Mouse (Mus musculus): ENCODE measurements around the gene Tenm4. TPM values are rescaled to one million over a fixed set of nuclear protein-coding genes. Genes with fewer than 3 reads are reported as not detected.

The Tenm4 gene
- total and polyA plus RNA-seq, 3 experiments = 0.03 to 0.26 (median 0.04) TPM

DNA sequence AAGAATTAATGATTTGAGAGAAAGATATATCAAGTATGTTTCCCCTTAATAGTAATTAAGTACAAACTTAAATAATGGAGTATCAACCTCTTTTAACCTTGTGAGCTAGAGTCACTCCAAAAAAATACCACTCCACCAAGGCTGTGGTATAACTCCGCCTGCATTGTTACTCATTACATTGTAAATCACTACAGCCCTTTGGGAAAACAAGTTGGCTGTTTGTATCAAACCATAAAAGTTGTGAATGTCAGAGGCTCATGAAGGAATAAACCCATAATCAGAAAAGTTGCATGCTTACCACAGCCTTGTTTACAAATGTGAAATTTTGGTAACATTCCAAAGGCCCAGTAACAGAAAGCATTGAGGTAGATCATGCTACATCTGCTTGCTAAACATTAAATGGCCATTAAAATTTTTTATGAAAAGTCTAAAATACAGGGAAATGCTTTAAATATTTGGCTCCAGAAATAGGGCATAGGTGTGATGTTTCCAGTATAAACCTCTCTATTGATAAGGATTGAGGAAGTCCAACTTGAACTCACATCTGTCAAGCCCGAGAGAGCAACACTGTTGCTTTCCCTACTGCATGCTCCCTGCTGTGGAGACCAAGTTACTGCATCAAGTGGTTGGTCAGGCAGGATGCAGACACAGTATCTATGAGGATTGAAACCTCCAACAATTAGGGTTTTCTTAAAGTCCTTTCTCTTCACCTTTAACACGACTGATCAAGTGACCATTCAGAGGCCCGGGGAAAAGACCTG lies 582.5 kb downstream of the Tenm4 start:
- Histone ChIP-seq H3K27ac (ENCODE audit: insufficient read depth, low read depth) (no peak overlapping the region), H3K4me3 (replicated peaks in 1 of 3; ENCODE audit: low read depth in 2 of 3, low read length in 2 of 3, poor library complexity in 1 of 3) (no peak overlapping the region), H3K4me2 (ENCODE audit: insufficient read depth, low read depth, poor library complexity, severe bottlenecking) (no peak overlapping the region), H3K9ac (ENCODE audit: insufficient read depth, low read depth) (no peak overlapping the region), H3K79me2 (replicated peaks; ENCODE audit: control insufficient read depth, extremely low read depth, insufficient read depth, poor library complexity, severe bottlenecking) (no peaks in the 10 kb centered on the region), H3K27me3 (replicated peaks) (no peaks in the 10 kb centered on the region), H3K36me3 (replicated peaks in 1 of 2; ENCODE audit: control insufficient read depth in 1 of 2, insufficient read depth in 1 of 2, low read length in 1 of 2) (no peaks in the 10 kb centered on the region), H3K4me1 (ENCODE audit: control insufficient read depth in 1 of 2, insufficient read depth in 2 of 2) (peaks cover 0 to 41% of the 10 kb centered on the region in 2 experiments; a peak in 3 of 4 replicates), H3K9me3 (replicated peaks; ENCODE audit: low read length) (no peaks in the 10 kb centered on the region)
- dilution Hi-C loops (cut with MboI; ENCODE audit: extremely low pct_ligation_motif_present, extremely low pct_unique_long_range_greater_than_20kb, low sequenced_read_pairs) (no loop called here), in situ Hi-C loops (cut with MboI; ENCODE audit: low pct_ligation_motif_present, low pct_unique_long_range_greater_than_20kb, low sequenced_read_pairs) (loop anchor here (25.0 kb wide), 1 partner anchor 191 kb away; no protein-coding TSS in a partner anchor)
- no peak for TF ChIP-seq RCOR1 (conservative IDR thresholded peaks at IDR 0.05; ENCODE audit: low read depth, low read length)
- TF ChIP-seq CTCF (conservative IDR thresholded peaks at IDR 0.05 in 1 of 2, IDR thresholded peaks at IDR 0.05 in 1 of 2; ENCODE audit: low read depth in 2 of 2, low read length in 2 of 2) = no peak
- no peak for TF ChIP-seq SMC3 (IDR thresholded peaks at IDR 0.05; ENCODE audit: low read depth, low read length)
- no peak for TF ChIP-seq BHLHE40 (IDR thresholded peaks at IDR 0.05; ENCODE audit: low read depth, low read length)
- no peak for TF ChIP-seq ZC3H11A (IDR thresholded peaks at IDR 0.05; ENCODE audit: low read depth, low read length)
- no peak for TF ChIP-seq PAX5 (IDR thresholded peaks at IDR 0.05; ENCODE audit: low read length)
- TF ChIP-seq ZNF384 (IDR thresholded peaks at IDR 0.05; ENCODE audit: low read depth, low read length) = no peak
- DNase-seq (ENCODE audit: extremely low read depth) = no peak

DNA sequence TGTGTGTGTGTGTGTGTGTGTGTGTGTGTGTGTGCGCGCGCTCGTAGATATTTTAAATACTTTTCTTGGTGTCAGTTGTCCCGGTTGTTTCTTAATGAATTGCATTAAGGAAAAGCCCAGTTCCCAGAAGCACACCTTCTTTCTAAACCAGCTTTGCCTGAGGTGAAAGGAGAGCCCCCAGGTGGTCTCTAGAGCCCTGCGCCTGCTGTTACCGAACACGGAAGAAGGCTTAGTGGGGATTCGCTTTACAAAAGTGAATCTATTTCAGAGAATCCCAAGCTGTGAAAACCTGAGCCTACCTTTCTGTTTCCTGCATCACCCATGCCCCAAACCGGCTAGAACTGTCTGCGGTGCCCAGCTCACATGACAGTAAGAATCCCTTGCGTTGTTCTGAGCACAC lies 583.1 kb downstream of the Tenm4 start:
- no peak overlapping the region for H3K4me2 ChIP-seq (ENCODE audit: insufficient read depth, low read depth, poor library complexity, severe bottlenecking)
- H3K36me3 ChIP-seq (replicated peaks in 1 of 2; ENCODE audit: control insufficient read depth in 1 of 2, insufficient read depth in 1 of 2, low read length in 1 of 2) = no peaks in the 10 kb centered on the region
- H3K4me3 ChIP-seq (replicated peaks in 1 of 3; ENCODE audit: low read depth in 2 of 3, low read length in 2 of 3, poor library complexity in 1 of 3) = no peak overlapping the region
- H3K27me3 ChIP-seq (replicated peaks) = no peaks in the 10 kb centered on the region
- H3K9ac ChIP-seq (ENCODE audit: insufficient read depth, low read depth) = no peak overlapping the region
- DNase-seq (ENCODE audit: extremely low read depth) = no peak
- TF ChIP-seq NRF1 (IDR thresholded peaks at IDR 0.05; ENCODE audit: low read depth, low read length) (no peak), KAT2A (IDR thresholded peaks at IDR 0.05; ENCODE audit: insufficient replicate concordance, low read length) (no peak), ZNF384 (IDR thresholded peaks at IDR 0.05; ENCODE audit: low read depth, low read length) (no peak), ZMIZ1 (IDR thresholded peaks at IDR 0.05; ENCODE audit: low read depth, low read length) (no peak), MYC (IDR thresholded peaks at IDR 0.05; ENCODE audit: low read depth, low read length) (no peak), RAD21 (IDR thresholded peaks at IDR 0.05; ENCODE audit: low read depth, low read length) (no peak), MXI1 (IDR thresholded peaks at IDR 0.05; ENCODE audit: low read depth, low read length) (no peak), ETS1 (conservative IDR thresholded peaks at IDR 0.05; ENCODE audit: low read depth, low read length) (no peak), HCFC1 (IDR thresholded peaks at IDR 0.05; ENCODE audit: low read depth, low read length) (no peak), CHD1 (IDR thresholded peaks at IDR 0.05; ENCODE audit: low read depth, low read length) (no peak), CTCF (conservative IDR thresholded peaks at IDR 0.05 in 1 of 2, IDR thresholded peaks at IDR 0.05 in 1 of 2; ENCODE audit: low read depth in 2 of 2, low read length in 2 of 2) (no peak), GABPA (IDR thresholded peaks at IDR 0.05; ENCODE audit: insufficient replicate concordance, low read depth, low read length) (no peak), ZKSCAN1 (IDR thresholded peaks at IDR 0.05; ENCODE audit: borderline replicate concordance, low read depth, low read length) (no peak), UBTF (IDR thresholded peaks at IDR 0.05; ENCODE audit: low read depth, low read length) (no peak), CHD2 (IDR thresholded peaks at IDR 0.05; ENCODE audit: low read length) (no peak), MEF2A (IDR thresholded peaks at IDR 0.05; ENCODE audit: borderline replicate concordance, low read depth, low read length) (no peak)
- H3K79me2 ChIP-seq (replicated peaks; ENCODE audit: control insufficient read depth, extremely low read depth, insufficient read depth, poor library complexity, severe bottlenecking) = no peaks in the 10 kb centered on the region
- no peaks in the 10 kb centered on the region for H3K9me3 ChIP-seq (replicated peaks; ENCODE audit: low read length)
- no peak overlapping the region for H3K27ac ChIP-seq (ENCODE audit: insufficient read depth, low read depth)
- dilution Hi-C loops (cut with MboI; ENCODE audit: extremely low pct_ligation_motif_present, extremely low pct_unique_long_range_greater_than_20kb, low sequenced_read_pairs) = no loop called here
- H3K4me1 ChIP-seq (ENCODE audit: control insufficient read depth in 1 of 2, insufficient read depth in 2 of 2) = peaks cover 0 to 41% of the 10 kb centered on the region in 2 experiments; a peak in 3 of 4 replicates
- in situ Hi-C loops (cut with MboI; ENCODE audit: low pct_ligation_motif_present, low pct_unique_long_range_greater_than_20kb, low sequenced_read_pairs) = loop anchor here (25.0 kb wide), 1 partner anchor 192 kb away; no protein-coding TSS in a partner anchor

All from CH12.LX (cell line).